Mouse (Mus musculus) adrenal gland, adult (tissue): Measurements from ENCODE around the gene Trf.

Source experiments
- DNase-seq, 2 experiments: peaks; one replicate each; pipeline ENCODE4 v3.0.0; 2022 to 2023; ENCODE audit warnings: low spot score in 1 of 2; ENCODE audit not compliant: inconsistent age in 2 of 2

The Trf gene

DNA sequence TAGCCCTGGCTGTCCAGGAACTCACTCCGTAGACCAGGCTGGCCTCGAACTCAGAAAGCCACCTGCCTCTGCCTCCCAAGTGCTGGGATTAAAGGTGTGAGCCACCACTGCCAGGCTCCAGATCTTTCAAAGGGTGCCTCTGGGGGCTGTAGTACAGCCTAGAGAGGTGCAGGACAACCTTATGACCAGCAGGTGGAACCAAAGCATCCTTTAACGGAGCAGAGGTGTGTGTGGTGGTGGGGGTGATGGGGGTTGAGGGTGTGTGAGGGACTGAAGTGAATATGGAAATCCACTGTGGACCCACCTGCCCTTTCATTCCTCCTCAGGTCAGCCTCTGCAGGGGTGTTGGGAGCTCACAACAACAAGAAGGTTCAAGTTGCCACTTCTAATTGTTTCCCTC lies 4.8 kb downstream of the Trf start:
- DNase-seq, result peak in 1 of 2 experiments; percentile 66

DNA sequence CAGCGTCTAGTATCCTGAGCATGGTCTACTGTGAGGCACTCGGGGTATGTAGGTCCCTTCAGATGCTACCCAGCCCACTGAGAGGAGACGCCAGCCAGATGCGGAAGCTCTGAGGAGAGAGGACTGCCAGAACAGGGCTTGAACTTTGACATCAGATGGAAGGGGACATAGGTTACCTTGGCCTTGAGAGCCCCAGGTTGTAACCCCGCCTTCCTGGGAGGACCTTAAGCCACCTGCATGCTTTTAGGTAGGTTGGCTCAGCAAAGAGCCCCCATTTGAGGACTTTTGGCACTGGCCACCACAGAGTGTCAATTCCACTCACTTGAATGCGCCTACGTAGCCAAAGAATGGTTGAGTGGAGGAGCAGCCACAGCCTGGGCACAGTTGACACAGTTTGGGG lies 5.5 kb downstream of the Trf start:
- no peak for DNase-seq

DNA sequence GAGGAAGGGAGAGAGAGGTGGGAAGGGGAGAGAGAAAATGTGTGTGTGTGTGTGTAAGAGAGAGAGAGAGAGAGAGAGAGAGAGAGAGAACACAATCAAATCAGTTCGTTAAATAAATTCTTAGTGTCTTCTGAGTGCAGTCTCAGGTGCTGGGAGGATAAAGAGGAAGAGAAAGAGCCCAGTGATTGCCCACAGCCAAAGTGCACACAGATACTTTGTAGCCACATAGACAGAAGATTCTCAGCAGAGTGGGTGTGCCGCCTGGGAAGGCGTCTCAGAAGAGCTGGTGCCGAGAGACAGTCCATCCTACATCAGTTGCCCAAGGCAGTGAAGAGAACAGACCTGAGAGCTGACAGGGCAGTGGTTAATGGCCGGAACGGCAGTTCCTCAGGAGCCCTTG lies 16.0 kb downstream of the Trf start:
- no peak for DNase-seq

DNA sequence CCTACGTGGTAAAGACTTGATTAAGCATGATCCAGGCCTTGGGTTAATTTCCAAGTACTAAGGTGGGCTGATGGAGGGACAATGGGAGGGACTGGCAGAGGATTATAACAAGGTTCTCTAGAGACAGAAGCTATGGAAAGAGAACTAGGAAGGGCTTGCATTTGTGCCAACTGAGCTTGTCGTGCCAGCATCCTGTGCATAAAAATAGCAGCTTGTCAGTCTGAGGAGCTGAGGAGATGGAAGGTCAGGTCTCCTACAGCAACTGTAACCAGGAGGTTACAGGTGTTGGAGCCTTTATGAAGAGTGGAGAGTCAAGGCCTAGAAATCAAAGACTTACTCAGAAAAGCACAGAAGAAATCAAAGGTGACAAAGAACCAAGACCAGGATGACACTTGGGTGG lies 16.6 kb downstream of the Trf start:
- DNase-seq, result no peak

DNA sequence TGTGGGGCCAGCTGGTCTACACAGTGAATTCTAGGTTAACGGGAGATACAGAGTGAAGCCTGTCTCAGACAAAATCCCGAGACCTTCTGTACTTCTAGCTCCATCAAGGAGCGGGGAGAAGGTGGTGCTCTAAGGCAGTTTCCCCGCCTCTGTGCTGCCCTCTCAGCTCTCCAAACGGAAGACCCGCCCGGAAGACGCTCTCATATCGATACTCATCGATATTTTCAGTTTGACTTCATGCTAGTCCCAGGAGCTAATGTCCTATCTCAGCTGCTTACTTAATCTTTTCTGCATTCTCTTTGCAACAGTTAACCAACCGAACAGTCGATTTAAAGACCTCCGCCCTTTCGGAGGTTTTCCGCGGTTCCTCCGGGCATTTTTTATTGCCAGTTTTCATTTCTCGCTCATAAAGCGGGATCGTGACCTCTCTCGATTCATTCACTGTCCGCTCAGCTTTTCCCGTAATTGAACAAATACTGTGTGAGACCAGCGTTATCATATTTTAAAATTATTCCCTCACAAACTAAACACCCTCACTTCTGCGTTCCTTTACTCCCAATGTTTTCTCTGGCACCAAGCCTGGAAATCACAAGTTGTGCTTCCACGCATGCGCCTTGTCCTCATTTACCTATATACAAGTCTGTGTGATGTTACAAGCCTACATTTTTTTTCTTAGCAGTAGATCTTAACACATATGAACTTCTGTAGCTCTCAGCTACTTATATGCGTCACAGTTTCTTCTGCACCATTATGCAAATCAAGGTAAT lies 17.4 kb downstream of the Trf start:
- DNase-seq, result no peak

DNA sequence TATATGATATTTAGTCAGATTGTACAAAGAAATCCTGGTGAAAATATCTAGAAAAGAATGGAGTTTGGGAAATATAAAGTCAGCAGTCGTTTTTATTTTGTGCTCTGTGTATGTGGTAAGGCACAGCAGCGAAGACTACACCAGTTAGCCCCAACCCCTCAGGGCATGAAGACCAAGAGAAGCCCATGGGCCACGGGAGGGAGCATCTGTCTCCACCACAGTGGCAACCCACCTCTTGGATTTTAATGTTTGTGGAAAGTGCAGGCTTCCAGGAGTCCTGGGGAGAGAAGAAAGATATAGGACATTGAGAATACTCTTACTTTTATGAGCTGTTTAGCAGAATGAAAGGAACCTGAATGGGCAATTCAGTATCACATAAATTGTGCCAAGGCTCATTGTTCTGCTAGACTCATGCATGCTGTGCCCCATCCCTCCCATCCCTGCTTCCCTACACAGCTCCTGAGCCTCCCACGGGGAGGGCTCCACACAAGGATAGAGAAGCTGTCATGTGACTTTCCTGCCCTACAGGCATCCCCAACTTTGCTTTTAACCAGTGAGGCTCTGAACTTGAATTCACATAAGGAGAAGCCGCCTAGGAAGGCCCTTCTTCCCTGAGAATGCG lies 21.3 kb downstream of the Trf start:
- DNase-seq, result no peak

DNA sequence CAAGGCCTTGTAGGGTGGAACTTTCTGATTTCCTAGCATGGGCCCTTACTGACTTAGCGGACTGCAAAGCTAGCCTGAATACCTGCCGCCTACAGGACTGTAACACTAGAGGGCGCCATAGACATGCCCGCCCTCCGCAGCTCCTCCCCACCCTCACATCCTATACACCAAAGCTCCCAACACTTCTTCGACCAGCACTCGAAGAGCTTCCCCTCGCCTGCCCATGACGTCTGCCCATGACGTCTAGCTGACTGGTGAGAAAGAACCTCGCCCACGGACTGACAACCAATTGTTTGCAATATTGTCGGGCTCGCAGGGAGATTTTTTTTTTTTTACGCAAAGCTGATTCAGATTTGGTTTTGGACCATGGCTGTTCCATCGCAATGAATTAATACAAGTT lies 22.4 kb downstream of the Trf start:
- peak; percentile 60 to 87 for DNase-seq

DNA sequence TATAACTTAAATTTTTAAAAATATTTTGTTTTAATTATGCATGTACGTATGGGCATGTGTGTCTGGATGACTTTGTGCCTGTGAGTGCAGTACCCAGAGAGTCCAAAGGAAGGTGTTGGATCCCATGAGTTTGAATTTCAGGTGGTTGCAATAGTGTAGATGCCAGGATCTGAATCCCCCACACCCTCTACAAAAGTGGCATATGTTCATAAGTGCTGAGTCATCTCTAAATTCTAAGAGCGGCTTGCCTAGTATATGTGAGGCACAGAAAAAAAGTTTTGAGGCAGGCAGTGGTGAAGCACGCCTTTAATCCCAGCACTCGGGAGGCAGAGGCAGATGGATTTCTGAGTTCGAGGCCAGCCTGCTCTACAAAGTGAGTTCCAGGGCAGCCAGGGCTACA lies 24.5 kb downstream of the Trf start:
- DNase-seq, result no peak

DNA sequence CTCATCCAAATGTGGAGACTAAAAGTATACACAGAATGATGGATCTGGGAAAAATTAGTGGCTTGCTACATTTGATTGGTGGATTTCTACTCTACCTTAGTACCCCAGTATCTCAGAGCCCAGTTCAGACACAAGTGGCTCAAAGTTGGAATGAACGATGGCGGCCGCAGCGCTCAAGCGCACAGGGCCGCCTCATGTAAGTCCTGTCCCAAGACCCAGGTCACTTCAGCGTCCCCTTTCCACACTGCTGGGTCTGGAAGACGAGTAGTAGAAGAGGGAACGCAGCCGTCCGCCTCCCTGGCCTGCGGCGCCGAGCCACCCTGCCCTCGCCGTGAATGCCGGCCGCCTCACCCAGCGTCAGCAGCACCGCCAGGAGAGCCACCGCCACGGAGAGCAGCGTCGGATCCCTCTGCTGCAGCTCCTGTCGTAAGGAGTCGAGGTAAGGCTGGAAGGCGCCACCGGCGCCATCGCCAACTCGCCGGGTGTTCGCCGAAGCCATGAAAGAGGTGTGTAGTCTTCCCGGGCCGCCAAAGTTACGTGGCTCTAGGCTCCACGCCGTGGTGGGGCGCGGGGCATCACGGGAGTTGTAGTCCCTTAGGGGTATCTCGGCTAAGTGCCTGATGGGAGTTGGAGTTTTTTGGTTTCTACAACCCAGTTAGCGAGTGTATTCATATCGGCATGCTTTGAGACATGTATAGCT lies 28.5 kb downstream of the Trf start, which contains the start of gene Srprb:
Gene Srprb, minus strand, starts transcription at position 577 of the 700 bp plus-strand sequence.
- DNase-seq, result peak; percentile 92 to 97

DNA sequence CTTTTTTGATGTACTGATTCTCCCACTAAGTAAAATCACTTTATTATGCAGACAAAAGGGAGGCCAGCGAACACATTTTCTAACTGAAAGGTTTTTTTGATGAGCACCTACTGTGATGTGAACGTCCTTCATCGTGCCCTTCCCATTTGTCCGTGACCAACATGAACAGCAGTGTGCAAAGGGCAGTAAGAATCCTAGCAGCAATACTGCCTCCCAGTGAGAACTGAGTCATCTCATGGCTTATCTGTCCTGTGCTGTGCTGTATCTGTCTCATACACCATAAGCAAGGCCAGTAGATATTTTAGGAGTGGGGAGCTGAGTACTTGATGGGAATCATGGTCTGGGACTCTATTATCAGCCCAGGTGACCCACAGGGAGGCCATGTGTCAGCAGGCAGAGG lies 41.8 kb downstream of the Trf start:
- DNase-seq, result peak in 1 of 2 experiments; percentile 74

DNA sequence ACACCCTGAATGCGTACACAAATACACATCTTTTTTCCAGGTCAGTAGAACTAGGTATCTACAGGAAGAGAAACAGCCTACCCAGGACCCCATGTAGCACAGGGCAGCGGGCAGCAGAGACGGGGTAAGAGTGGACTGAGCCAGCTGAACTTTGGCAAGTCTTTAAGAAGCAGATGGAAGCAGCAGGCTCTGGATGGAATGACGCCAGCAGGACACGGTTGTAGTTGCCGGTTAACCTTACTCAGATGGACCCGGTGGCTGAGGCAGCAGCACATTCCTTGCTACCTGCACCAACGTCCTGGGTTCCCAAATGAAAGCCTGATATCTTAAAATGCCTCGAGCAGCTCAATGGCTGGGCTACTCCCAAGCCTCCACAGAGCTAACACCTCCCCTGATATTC lies 43.5 kb downstream of the Trf start:
- DNase-seq, result no peak

DNA sequence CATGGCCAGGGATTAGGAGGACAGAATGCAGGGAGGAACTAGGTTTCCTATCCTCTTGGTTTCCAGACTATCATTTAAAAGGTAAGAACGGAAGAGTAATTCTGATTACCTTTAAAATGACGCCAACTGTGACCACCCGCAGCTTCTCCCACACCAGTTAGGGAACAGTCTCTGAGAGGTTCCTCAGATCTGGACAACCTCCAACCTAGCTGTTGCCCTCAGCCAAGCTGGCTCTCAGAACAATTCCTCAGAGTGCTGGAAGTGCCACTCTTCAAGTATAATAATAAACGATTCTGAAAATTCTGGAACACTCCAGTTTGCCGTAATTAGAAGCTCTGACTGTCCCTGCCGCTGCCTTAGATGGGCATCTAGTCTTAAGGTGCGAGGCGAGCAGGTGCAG lies 44.3 kb downstream of the Trf start:
- no peak for DNase-seq

DNA sequence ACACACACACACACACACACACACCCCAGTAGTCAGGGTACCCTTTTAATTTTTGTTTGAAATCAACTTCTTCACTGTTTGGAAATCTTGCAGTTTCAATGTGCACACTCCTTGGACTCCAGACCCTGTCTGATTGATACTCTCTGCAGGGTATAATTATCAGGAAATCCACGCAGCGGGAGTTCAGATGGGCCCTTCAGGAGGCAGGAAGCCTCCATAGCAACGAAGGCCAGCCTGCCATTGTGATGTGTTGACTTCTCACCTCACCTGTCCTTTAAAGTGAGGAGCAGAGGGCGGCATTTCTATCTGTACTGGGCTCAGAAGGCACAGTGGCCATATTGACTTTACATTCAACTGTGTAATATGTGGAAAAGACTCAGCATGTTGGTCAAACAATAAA lies 45.4 kb downstream of the Trf start:
- DNase-seq, result no peak

DNA sequence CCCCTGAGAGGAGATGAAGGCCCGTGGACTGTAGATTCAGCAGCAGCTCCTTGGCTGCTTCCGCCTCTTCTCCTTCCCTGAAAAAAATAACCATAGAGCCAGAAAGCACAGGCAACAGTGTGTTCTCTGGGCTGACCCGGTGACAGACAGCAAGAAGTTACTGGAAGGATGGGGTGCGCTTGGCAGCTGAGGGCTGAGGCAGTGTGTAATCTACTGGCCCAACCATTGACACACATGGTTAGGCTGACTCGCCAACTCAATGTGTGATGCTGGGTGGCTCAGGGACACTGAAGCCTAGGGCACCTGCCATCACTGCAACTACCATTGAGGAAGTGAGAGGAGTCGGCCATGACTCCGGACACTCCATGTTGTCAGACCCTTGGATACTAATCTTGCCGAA lies 48.4 kb downstream of the Trf start:
- DNase-seq, result no peak

DNA sequence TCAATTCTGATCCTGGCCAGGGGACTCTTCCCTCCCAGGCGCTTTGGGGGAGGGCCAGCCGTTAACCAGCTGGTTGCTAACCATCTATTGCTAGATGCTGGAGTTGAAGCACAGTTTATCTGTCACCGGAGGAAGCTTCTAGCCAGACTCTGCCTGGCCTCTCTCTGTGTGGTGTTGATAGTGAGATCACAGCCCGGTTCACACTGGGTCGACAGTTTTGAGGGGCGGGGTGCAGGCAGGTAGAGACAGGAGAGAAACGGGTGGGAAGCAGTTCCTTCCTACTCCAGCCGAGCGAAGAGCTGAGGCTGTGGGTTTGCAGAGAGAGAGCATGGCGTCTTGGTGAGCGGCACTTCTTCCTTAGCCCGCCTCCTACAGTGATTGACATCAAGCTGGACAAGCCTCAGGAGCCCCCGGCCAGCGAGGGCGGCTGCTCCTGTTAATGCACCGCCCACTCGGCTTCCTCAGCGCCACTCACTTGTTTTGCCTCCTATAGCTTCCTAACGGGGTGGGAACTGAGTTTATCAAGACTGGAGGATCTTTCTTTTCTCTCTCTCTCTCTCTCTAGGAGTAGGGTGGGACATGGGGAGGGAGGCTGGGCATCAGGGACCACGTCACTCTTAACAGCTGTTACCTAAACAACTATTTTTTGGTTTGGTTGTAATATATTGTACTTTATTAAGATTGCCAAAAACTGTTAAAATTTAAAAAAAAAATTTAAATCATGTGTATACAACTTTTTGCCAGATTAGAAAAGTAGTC lies 49.3 kb downstream of the Trf start:
- DNase-seq, result peak; percentile 81 to 89

DNA sequence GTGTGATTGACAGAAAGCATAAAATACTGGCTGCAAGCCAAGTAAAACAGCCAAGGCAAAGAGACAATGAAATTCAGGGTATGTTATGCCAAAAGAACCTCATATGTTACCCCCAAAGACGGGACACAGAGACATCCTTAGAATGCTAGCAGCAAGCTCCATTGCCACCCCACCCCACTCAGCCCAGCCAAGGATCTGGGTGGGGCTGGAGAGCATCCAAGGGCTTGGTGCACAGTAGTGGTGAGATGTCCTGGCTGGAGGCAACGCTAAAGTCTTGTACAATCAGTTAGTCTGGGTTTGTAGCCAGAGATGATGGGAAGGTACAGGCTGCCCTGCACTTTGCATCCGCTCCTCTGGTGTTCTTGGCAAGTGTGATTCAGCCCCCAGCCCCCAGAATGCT lies 49.9 kb downstream of the Trf start:
- peak; percentile 21 to 65 for DNase-seq

DNA sequence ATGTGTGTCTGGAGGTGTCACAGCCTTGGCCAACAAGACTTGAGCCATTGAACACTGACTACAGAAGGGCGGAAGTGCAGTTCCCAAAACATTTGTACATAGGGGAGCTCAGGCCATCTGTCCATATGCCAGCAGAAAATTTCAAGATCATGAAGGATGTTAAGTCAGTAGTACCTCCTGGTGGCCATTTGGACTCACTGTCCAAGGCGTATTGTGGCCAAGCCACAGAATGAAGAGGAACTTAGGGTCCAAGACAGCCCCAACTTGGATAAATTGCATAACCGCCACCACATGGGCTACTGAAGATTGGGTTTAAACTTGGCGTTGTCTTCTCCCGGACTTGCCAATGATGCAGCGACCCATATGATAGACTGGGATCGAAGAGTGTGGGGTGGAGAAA lies 54.6 kb downstream of the Trf start:
- no peak for DNase-seq

DNA sequence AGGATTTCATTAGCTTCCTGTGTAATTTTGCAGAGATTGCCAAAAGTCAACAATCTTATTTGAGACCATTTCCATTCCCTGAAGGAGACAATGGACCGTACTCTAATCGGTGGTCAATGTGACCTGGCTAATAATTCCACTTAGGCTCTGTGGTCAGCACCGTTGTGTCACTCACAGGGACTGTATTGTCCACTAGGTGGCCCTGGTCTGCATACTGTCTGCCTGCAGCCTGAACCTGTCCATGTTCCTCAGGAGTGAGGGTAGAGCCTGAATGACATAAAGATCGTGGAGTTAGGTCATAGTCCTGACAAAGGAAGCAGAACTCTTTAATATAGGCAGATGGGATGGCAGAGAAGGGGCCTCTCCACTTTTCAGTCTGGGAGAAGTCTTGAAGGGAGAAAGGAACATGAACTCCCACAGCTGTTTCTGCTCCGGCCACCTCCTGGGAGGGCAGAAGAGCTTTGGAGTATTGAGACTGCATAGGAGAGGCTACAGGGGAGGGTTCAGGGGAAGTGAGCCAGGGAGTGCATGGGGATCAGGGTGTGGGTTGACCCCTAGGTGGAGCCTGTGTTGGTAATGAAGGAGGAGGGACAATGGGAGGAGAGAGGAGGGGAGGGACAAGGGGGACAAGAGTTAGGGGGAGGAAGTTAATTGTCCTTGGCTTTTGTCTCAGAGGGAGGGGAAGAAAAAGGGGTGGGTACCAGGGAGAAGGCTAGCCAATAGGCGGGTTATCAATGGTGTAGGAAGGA lies 55.3 kb downstream of the Trf start:
- peak; percentile 27 to 76 for DNase-seq

DNA sequence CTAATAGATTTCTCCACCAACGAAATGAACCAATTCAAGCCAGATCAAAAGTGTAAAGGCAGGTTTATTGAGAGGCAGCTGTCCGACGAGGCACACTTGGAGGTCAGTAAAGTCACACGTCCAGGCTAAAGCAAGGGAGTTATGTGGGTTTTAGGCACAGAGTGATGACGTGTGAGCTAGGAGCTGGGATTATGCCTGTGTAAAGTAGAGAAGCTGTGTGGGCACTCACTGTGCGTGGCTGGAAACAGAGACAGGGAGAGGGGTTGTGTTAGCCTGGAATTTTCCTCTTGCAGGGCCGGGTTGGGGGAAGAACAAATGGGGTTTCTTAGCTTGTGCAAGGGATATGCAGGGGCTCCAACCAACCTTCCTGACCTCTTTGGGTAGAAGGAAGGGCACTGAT lies 61.5 kb downstream of the Trf start:
- no peak for DNase-seq

DNA sequence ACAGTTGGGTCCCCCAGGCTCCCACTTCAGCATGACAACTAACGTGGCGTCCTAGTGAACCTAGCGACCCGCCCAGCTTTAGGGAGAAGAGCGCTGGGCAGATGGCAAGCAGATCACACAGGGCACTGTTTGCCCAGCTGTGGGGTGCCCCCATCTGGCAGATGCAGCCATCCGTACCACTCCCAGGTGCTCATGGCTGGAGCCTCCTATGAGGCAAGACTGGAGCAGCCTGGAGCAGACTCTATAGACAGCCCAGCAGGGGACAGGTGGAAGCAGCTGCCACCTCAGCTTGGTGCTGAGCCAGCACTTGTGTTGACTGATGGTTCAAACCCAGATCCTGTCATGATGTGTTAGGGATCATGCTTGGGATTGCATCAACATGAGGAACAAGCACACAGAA lies 62.2 kb downstream of the Trf start:
- no peak for DNase-seq

DNA sequence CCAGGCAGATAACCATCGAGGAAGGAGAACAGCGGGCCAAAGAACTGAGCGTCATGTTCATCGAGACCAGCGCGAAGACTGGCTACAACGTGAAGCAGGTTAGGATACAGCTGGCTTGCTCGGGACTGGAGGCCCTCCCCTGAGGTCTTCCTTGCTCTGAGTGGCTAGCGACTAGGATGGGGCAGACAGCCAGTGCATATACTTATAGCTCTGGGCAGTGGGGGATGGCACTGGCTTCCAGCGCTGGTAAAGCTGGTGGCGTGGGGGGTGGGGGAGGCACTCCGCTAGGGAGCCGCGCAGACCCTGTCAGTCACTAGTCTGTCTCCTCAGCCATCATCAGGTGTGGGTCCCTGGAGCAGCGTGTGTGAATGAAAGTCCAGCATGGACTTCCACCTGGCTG lies 66.4 kb downstream of the Trf start:
- DNase-seq, result no peak
